Mouse (Mus musculus) stomach, postnatal 0 days (tissue): ENCODE data around the gene Sh2d7.

Experiments
- CTCF ChIP-seq: IDR thresholded peaks from 2 replicates; pipeline ENCODE4 v1.5.1; 2016; ENCODE audit warnings: antibody characterized with exemption, low read depth, mild to moderate bottlenecking, moderate library complexity
- EP300 ChIP-seq: optimal IDR thresholded peaks from 2 replicates; pipeline ENCODE3; 2016; ENCODE audit warnings: antibody characterized with exemption

DNA sequence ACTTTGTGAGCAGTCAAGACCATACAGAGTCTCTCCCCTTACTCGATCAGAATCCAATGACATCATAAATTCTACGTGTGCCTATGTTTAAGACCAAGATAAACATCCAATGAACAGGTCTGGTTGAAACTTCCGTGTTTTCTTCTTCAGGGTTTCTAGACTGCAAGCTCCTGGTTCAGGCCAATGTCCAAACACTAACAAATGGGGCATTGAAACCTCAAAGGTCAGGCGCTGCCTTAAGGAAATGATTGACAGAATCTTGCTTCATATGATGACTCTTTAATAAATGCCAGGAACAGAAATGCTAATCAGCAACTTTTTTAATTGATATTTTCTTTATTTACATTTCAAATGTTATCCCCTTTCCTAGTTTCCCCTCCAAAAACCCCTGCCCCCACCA lies 18.5 kb upstream of the Sh2d7 start:
- TF ChIP-seq CTCF (no peak), EP300 (no peak)
